Mouse (Mus musculus): Measurements from ENCODE around the gene Gpc5. TPM values are rescaled to one million over a fixed set of nuclear protein-coding genes. Genes with fewer than 3 reads are reported as not detected.

Gpc5 gene
- total and polyA plus RNA-seq, 2 experiments from 2014 or later, result 8.2 to 8.7 TPM

DNA sequence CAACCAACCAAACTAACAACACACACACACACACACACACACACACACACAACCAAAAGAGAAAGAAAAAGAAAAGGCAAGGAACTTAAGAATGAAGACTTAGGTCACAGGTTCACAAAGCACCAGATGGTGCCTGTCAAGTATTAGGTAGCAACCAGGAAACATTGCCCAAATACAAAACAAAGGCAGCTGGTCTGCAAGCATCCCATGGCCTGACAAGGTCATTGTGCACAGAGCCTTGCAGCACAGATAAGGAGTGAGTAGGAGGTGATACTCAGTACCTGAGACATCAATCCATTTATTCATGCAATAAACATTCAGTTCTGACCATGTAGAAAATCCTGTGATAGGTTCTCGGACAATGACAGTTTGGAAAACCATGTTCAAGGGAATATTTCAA, 884.0 kb downstream of the Gpc5 start:
- ATAC-seq, result no peak
- TF ChIP-seq CTCF (IDR thresholded peaks at IDR 0.05; ENCODE audit: low read depth), result no peak
- Histone ChIP-seq H3K9me3 (ENCODE audit: low read length) (no peaks in the 10 kb centered on the region), H3K36me3 (ENCODE audit: insufficient read depth) (no peaks in the 10 kb centered on the region), H3K27me3 (ENCODE audit: insufficient read depth, low read length) (no peaks in the 10 kb centered on the region), H3K4me1 (ENCODE audit: insufficient read depth) (no peaks in the 10 kb centered on the region), H3K9ac (no peak overlapping the region), H3K4me3 (ENCODE audit: low read depth, low read length) (no peak overlapping the region), H3K4me2 (ENCODE audit: low read depth) (no peak overlapping the region), H3K27ac (ENCODE audit: low read depth, low read length) (no peak overlapping the region)
- WGBS, result 94% methylated on average over 1 of the region's 1 CpGs
- DNase-seq, result no peak

GRCm38 (mm10) chr14:115979233-115979632, 887.2 kb downstream of the Gpc5 start:
- no peaks in the 10 kb centered on the region for H3K36me3 ChIP-seq (ENCODE audit: insufficient read depth)
- no peaks in the 10 kb centered on the region for H3K9me3 ChIP-seq (ENCODE audit: low read length)
- no peak for DNase-seq
- no peaks in the 10 kb centered on the region for H3K4me1 ChIP-seq (ENCODE audit: insufficient read depth)
- ATAC-seq, result no peak
- H3K27ac ChIP-seq (ENCODE audit: low read depth, low read length), result no peak overlapping the region
- WGBS, result 61% methylated on average over 2 of the region's 2 CpGs
- no peak overlapping the region for H3K4me3 ChIP-seq (ENCODE audit: low read depth, low read length)
- H3K4me2 ChIP-seq (ENCODE audit: low read depth), result no peak overlapping the region
- H3K27me3 ChIP-seq (ENCODE audit: insufficient read depth, low read length), result no peaks in the 10 kb centered on the region
- TF ChIP-seq CTCF (IDR thresholded peaks at IDR 0.05; ENCODE audit: low read depth), result no peak
- no peak overlapping the region for H3K9ac ChIP-seq

GRCm38 (mm10) chr14:115990764-115991163, 898.7 kb downstream of the Gpc5 start:
- no peaks in the 10 kb centered on the region for H3K9me3 ChIP-seq (ENCODE audit: low read length)
- DNase-seq (no peak), ATAC-seq (no peak)
- H3K4me2 ChIP-seq (ENCODE audit: low read depth), result no peak overlapping the region
- H3K4me1 ChIP-seq (ENCODE audit: insufficient read depth), result no peaks in the 10 kb centered on the region
- 62% methylated on average over 2 of the region's 2 CpGs for WGBS
- no peaks in the 10 kb centered on the region for H3K36me3 ChIP-seq (ENCODE audit: insufficient read depth)
- H3K27ac ChIP-seq (ENCODE audit: low read depth, low read length), result no peak overlapping the region
- H3K27me3 ChIP-seq (ENCODE audit: insufficient read depth, low read length), result no peaks in the 10 kb centered on the region
- TF ChIP-seq CTCF (IDR thresholded peaks at IDR 0.05; ENCODE audit: low read depth), result no peak
- no peak overlapping the region for H3K9ac ChIP-seq
- H3K4me3 ChIP-seq (ENCODE audit: low read depth, low read length), result no peak overlapping the region

GRCm38 (mm10) chr14:115993520-115994106, 901.6 kb downstream of the Gpc5 start:
- 61% methylated on average over 5 of the region's 5 CpGs for WGBS
- Histone ChIP-seq H3K9me3 (ENCODE audit: low read length) (no peaks in the 10 kb centered on the region), H3K4me1 (ENCODE audit: insufficient read depth) (no peaks in the 10 kb centered on the region), H3K27ac (ENCODE audit: low read depth, low read length) (no peak overlapping the region), H3K36me3 (ENCODE audit: insufficient read depth) (no peaks in the 10 kb centered on the region), H3K9ac (no peak overlapping the region), H3K4me2 (ENCODE audit: low read depth) (no peak overlapping the region), H3K27me3 (ENCODE audit: insufficient read depth, low read length) (no peaks in the 10 kb centered on the region), H3K4me3 (ENCODE audit: low read depth, low read length) (no peak overlapping the region)
- DNase-seq (no peak), ATAC-seq (no peak)
- no peak for TF ChIP-seq CTCF (IDR thresholded peaks at IDR 0.05; ENCODE audit: low read depth)

- Histone ChIP-seq H3K9me3 (ENCODE audit: low read length) (no peaks in the 10 kb centered on the region), H3K4me3 (ENCODE audit: low read depth, low read length) (no peak overlapping the region), H3K4me2 (ENCODE audit: low read depth) (no peak overlapping the region), H3K27ac (ENCODE audit: low read depth, low read length) (no peak overlapping the region), H3K27me3 (ENCODE audit: insufficient read depth, low read length) (no peaks in the 10 kb centered on the region), H3K9ac (no peak overlapping the region), H3K4me1 (ENCODE audit: insufficient read depth) (no peaks in the 10 kb centered on the region), H3K36me3 (ENCODE audit: insufficient read depth) (no peaks in the 10 kb centered on the region)
- ATAC-seq, result no peak
- no peak for TF ChIP-seq CTCF (IDR thresholded peaks at IDR 0.05; ENCODE audit: low read depth)
- DNase-seq, result no peak
- 81% methylated on average over 4 of the region's 4 CpGs for WGBS
Measured at GRCm38 (mm10) chr14:115998931-115999330, 906.9 kb downstream of the Gpc5 start.

DNA sequence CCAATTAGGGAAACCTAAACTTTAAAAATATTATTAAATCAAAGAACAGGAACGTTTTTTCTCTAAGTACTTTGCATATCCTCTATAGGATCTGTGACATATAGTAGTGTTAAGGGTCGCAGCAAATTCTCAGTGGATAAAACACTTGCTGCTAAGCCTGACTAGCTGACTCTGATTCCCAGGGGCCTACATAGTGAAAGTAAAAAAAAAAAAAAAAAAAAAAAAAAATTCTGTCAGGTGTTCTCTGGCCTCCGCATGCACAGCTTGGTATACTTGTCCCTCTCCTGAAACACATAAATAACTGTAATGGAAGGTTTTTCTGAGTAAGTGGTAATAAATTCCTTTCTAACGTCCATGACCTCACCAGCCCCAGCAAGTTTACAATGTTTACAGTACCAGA, 995.0 kb downstream of the Gpc5 start:
- no peak for TF ChIP-seq CTCF (IDR thresholded peaks at IDR 0.05; ENCODE audit: low read depth)
- DNase-seq (no peak), ATAC-seq (no peak)

GRCm38 (mm10) chr14:116127943-116128342, 1035.9 kb downstream of the Gpc5 start:
- H3K36me3 ChIP-seq (ENCODE audit: insufficient read depth), result no peaks in the 10 kb centered on the region
- ATAC-seq, result no peak
- no peak overlapping the region for H3K4me3 ChIP-seq (ENCODE audit: low read depth, low read length)
- 60% methylated on average over 1 of the region's 1 CpGs for WGBS
- no peak for DNase-seq
- no peaks in the 10 kb centered on the region for H3K27me3 ChIP-seq (ENCODE audit: insufficient read depth, low read length)
- H3K9ac ChIP-seq, result no peak overlapping the region
- no peaks in the 10 kb centered on the region for H3K4me1 ChIP-seq (ENCODE audit: insufficient read depth)
- H3K9me3 ChIP-seq (ENCODE audit: low read length), result no peaks in the 10 kb centered on the region
- TF ChIP-seq CTCF (IDR thresholded peaks at IDR 0.05; ENCODE audit: low read depth), result no peak
- H3K27ac ChIP-seq (ENCODE audit: low read depth, low read length), result no peak overlapping the region
- no peak overlapping the region for H3K4me2 ChIP-seq (ENCODE audit: low read depth)

More for the DNA sequence above, 995.0 kb downstream of the Gpc5 start:
- no peak overlapping the region for H3K4me2 ChIP-seq (ENCODE audit: low read depth)
- H3K36me3 ChIP-seq (ENCODE audit: insufficient read depth), result no peaks in the 10 kb centered on the region
- WGBS, result 83% methylated on average over 4 of the region's 4 CpGs
- no peak overlapping the region for H3K27ac ChIP-seq (ENCODE audit: low read depth, low read length)
- no peaks in the 10 kb centered on the region for H3K27me3 ChIP-seq (ENCODE audit: insufficient read depth, low read length)
- H3K4me3 ChIP-seq (ENCODE audit: low read depth, low read length), result no peak overlapping the region
- H3K9ac ChIP-seq, result no peak overlapping the region
- no peaks in the 10 kb centered on the region for H3K9me3 ChIP-seq (ENCODE audit: low read length)
- no peaks in the 10 kb centered on the region for H3K4me1 ChIP-seq (ENCODE audit: insufficient read depth)

Measured in forebrain, postnatal 0 days (tissue).